Mouse (Mus musculus) gastrocnemius, adult 2 months (tissue): ENCODE results near the gene Tulp2. TPM values are rescaled to one million over a fixed set of nuclear protein-coding genes. Genes with fewer than 3 reads are reported as not detected.
"Not testable (repeated sequence)": the region's sequence is repeated elsewhere in the genome, so short reads cannot be mapped to it uniquely, and the experiment has no call there.

Experiments
- DNase-seq: peaks from one replicate; pipeline ENCODE4 v3.0.0; 2022
- H3K27ac ChIP-seq: fragments of 200-600 bp; 2 replicates; pipeline ENCODE4 v1.8.1; 2022; ENCODE audit warnings: mild to moderate bottlenecking
- H3K4me3 ChIP-seq: fragments of 200-600 bp; 2 replicates; pipeline ENCODE4 v1.8.1; 2022; ENCODE audit warnings: mild to moderate bottlenecking, moderate library complexity
- CTCF ChIP-seq: fragments of 200-600 bp; IDR thresholded peaks from 2 replicates; pipeline ENCODE4 v1.8.1; 2022; ENCODE audit warnings: antibody characterized with exemption, mild to moderate bottlenecking, moderate library complexity
- intact Hi-C: fragments of 180-260 bp; cut with DNase I; formaldehyde crosslinking; loops from one replicate; pipeline ENCODE4 v1.15.1; 2025
- total RNA-seq, 2 experiments: library from RNA; stranded (reverse); gene quantifications; 2 replicates each; pipeline ENCODE4 v1.2.3; 2021

Tulp2 gene
- total RNA-seq, 2 experiments from 2014 or later = 0.39 TPM; not detected in 1

- intact Hi-C loops = no loop called here
- Histone ChIP-seq H3K27ac (no peak overlapping the region), H3K4me3 (no peak overlapping the region)
- TF ChIP-seq CTCF = no peak
- peak; percentile 12 for DNase-seq
These were observed 19.4 kb upstream of the Tulp2 start for GRCm38 (mm10) chr7:45462325-45462724.

GRCm38 (mm10) chr7:45462868-45463267 lies 18.8 kb upstream of the Tulp2 start:
- H3K4me3 ChIP-seq, intact Hi-C loops, H3K27ac ChIP-seq, DNase-seq: not testable (repeated sequence)
- peak; percentile 44 for TF ChIP-seq CTCF

- DNase-seq = peak; percentile 50
- no peak overlapping the region for H3K27ac ChIP-seq
- intact Hi-C loops = no loop called here
- no peak for TF ChIP-seq CTCF
- no peak overlapping the region for H3K4me3 ChIP-seq
These were observed 17.5 kb upstream of the Tulp2 start for GRCm38 (mm10) chr7:45463987-45464778.

GRCm38 (mm10) chr7:45465112-45465511 lies 16.6 kb upstream of the Tulp2 start:
- no peak for DNase-seq
- intact Hi-C loops = loop anchor here (5.0 kb wide), 1 partner anchor 237 kb away; no protein-coding TSS in a partner anchor
- Histone ChIP-seq H3K4me3 (no peak overlapping the region; the same call in 1 of the 2 replicates), H3K27ac (no peak overlapping the region)
- TF ChIP-seq CTCF = no peak

GRCm38 (mm10) chr7:45465549-45465948 lies 16.1 kb upstream of the Tulp2 start:
- DNase-seq = no peak
- Histone ChIP-seq H3K4me3 (peak overlapping the region; percentile 90), H3K27ac (no peak overlapping the region)
- intact Hi-C loops = loop anchor here (5.0 kb wide), 1 partner anchor 237 kb away; no protein-coding TSS in a partner anchor
- no peak for TF ChIP-seq CTCF

GRCm38 (mm10) chr7:45466283-45467089 lies 15.2 kb upstream of the Tulp2 start, which contains the start of gene Bax:
TSS of gene Bax (minus strand) at chr7:45466898.
- no peak; the same call in 1 of the 2 replicates for TF ChIP-seq CTCF
- intact Hi-C loops = loop anchor here (5.0 kb wide), 1 partner anchor 236 kb away; no protein-coding TSS in a partner anchor
- Histone ChIP-seq H3K27ac (peak within 1 kb of the TSS; percentile 93), H3K4me3 (peak within 1 kb of the TSS; percentile 90)
- peak; percentile 97 for DNase-seq

GRCm38 (mm10) chr7:45467090-45467670 lies 14.5 kb upstream of the Tulp2 start:
- DNase-seq = no peak
- intact Hi-C loops = loop anchor here (5.0 kb wide), 1 partner anchor 235 kb away; no protein-coding TSS in a partner anchor
- peak overlapping the region; percentile 93 for H3K27ac ChIP-seq

GRCm38 (mm10) chr7:45470869-45471268 lies 10.8 kb upstream of the Tulp2 start:
- H3K27ac ChIP-seq = peak overlapping the region; percentile 48
- intact Hi-C loops = loop anchor here (1.0 kb wide), 1 partner anchor 55 kb away; the partner anchor contains the start of genes Plekha4 and Ppp1r15a
- peak; percentile 89 for TF ChIP-seq CTCF
- H3K4me3 ChIP-seq = no peak overlapping the region
- DNase-seq = peak; percentile 75

More at GRCm38 (mm10) chr7:45467090-45467670, 14.5 kb upstream of the Tulp2 start:
- H3K4me3 ChIP-seq = peak overlapping the region; percentile 90
- no peak for TF ChIP-seq CTCF

- no peak for TF ChIP-seq CTCF
- peak overlapping the region; percentile 91 for H3K27ac ChIP-seq
- intact Hi-C loops = loop anchor here (2.0 to 5.0 kb wide), 2 partner anchors 117 to 207 kb away; partner anchors contain the start of gene Ntn5
- H3K4me3 ChIP-seq = peak overlapping the region; percentile 64
- DNase-seq = peak; percentile 62
These were observed 6.2 kb upstream of the Tulp2 start for GRCm38 (mm10) chr7:45475291-45475969.

GRCm38 (mm10) chr7:45476453-45476852 lies 5.2 kb upstream of the Tulp2 start:
- H3K27ac ChIP-seq = peak overlapping the region; percentile 85
- no peak overlapping the region for H3K4me3 ChIP-seq
- intact Hi-C loops = loop anchor here (2.0 to 5.0 kb wide), 2 partner anchors 84 to 206 kb away; partner anchors contain the start of gene Ntn5
- peak; percentile 5 for DNase-seq
- TF ChIP-seq CTCF = no peak

GRCm38 (mm10) chr7:45477003-45477402 lies 4.7 kb upstream of the Tulp2 start:
- peak; percentile 80 for DNase-seq
- Histone ChIP-seq H3K27ac (peak overlapping the region; percentile 85), H3K4me3 (no peak overlapping the region)
- TF ChIP-seq CTCF = peak; percentile 75
- intact Hi-C loops = loop anchor here (2.0 to 5.0 kb wide), 2 partner anchors 84 to 205 kb away; partner anchors contain the start of gene Ntn5
